Mouse (Mus musculus): ENCODE measurements around the gene Hoxd9.

DNA sequence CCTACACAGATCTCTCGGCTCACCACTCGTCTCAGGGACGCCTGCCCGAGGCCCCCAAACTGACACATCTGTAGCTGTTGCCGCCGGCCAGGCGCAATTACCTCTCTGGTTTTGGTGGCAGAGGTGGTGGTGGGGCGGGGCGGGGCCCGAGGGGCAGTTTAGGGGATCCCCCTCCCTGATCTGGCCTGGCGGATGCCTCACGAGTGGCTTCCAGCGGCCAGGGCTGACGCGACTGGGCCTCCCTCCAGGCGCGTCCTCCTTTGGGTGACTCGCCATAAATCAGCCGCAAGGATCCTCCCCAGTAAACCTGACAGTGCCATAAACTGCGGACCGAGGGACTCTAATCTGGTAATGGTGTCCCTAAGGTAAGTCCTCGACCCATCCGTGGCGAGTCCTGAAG lies 49.5 kb downstream of the Hoxd9 start:
- TF ChIP-seq GATA1 (IDR thresholded peaks at IDR 0.05; ENCODE audit: low read length), result no peak
- TF ChIP-seq TAL1 (IDR thresholded peaks at IDR 0.05; ENCODE audit: low read length), result no peak
